Mouse (Mus musculus) left cerebral cortex, postnatal 36 days (tissue): Measurements from ENCODE around the gene C1qtnf6. TPM values are rescaled to one million over a fixed set of nuclear protein-coding genes. Genes with fewer than 3 reads are reported as not detected.

Experiments used
- DNase-seq, 2 experiments: peaks; one replicate each; pipeline ENCODE4 v3.0.0; 2021 to 2022; ENCODE audit warnings: low spot score in 2 of 2, mixed read lengths in 1 of 2
- intact Hi-C: fragments of 180-260 bp; cut with DNase I; formaldehyde crosslinking; loops from one replicate; pipeline ENCODE4 v1.15.1; 2025
- total RNA-seq, 2 experiments: library from RNA; stranded (reverse); gene quantifications; 2 replicates each; pipeline ENCODE4 v1.2.3; 2021

C1qtnf6 gene
- total RNA-seq, 2 experiments from 2014 or later = 2.0 to 2.5 TPM

DNA sequence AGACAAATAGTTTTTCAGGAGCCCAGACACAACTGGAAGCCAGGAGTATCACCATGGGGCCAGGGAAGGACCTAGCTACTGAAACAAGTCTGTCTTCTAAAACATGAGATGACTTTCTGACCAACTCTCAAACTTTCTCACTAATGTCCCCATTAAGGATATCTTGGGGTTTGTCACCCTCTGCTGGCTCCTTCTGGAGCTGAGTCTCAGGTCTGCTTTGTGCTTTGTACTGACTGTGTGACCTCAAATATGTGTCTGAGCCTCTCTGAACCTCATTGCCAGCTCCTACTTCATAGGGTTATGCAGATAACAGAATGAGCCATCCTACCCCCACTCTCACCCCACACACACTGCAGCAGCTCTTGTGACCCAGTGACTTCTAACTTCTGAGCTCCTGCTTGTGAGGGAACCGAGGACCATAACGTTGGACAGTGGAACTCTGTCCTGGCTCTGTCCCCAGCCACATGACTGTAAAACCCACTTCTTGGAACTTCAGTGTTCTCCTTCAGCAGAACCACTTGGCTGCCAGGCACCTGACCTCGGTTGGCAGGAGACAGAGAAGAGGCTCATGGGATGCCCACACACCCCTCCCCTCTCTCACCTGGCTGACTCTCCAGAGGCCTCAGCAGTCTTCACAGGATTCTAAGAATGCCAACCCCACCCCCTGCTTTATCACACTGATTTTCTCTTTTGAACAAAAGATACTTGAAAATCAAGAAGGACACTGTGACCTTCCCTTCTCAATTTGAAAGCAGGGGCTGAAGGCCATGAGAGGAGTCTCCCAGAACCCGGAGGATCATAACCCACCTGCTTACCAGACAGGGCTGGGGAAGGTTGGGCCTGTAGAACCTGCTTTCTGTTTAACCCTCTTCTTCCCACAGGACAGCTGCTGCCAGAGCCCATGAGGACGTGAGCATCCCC is 16.5 kb upstream of the C1qtnf6 start:
- DNase-seq = peak in 1 of 2 experiments; percentile 23
- intact Hi-C loops = loop anchor here (10.0 kb wide), 1 partner anchor 193 kb away; no protein-coding TSS in a partner anchor

- intact Hi-C loops = loop anchor here (10.0 kb wide), 1 partner anchor 191 kb away; no protein-coding TSS in a partner anchor
- DNase-seq = no peak
Observed at GRCm38 (mm10) chr15:78546060-78546459, 14.8 kb upstream of the C1qtnf6 start.

- intact Hi-C loops = loop anchor here (2.0 to 10.0 kb wide), 3 partner anchors 36 to 190 kb away; no protein-coding TSS in a partner anchor
Observed at GRCm38 (mm10) chr15:78544561-78545001, 13.4 kb upstream of the C1qtnf6 start, which contains the start of gene Sstr3. Sstr3 (minus strand) TSS chr15:78544685.

DNA sequence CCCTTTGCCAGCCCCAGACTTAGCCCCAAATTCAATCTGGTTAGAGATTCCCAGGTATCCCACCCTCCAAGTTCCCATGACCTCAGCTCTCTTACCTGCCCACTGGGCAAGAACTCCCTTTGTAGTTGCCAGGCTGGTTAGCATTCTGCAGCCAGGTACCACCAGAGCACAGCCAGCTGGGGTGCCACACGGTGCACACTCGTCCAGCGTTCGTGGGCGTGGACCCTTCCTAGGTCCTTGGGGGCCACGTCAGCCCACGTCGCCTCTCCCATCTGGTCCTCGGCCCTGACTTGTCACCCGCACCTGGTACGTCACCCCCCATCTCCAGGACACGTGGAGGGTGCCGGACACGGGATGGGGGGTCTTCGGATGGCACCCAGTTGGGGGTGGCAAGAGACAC is 12.8 kb upstream of the C1qtnf6 start:
- intact Hi-C loops = loop anchor here (2.0 to 10.0 kb wide), 3 partner anchors 37 to 189 kb away; no protein-coding TSS in a partner anchor
- DNase-seq = peak in 1 of 2 experiments; percentile 56

More at GRCm38 (mm10) chr15:78544561-78545001, 13.4 kb upstream of the C1qtnf6 start, which contains the start of gene Sstr3:
- DNase-seq = peak; percentile 59 to 71

GRCm38 (mm10) chr15:78542767-78543303 is 11.6 kb upstream of the C1qtnf6 start:
- intact Hi-C loops = loop anchor here (5.0 to 10.0 kb wide), 2 partner anchors 106 to 188 kb away; no protein-coding TSS in a partner anchor

GRCm38 (mm10) chr15:78542098-78542766 is 11.0 kb upstream of the C1qtnf6 start:
- intact Hi-C loops = loop anchor here (5.0 to 10.0 kb wide), 2 partner anchors 105 to 187 kb away; no protein-coding TSS in a partner anchor
- peak in 1 of 2 experiments; percentile 16 for DNase-seq

More at GRCm38 (mm10) chr15:78542767-78543303, 11.6 kb upstream of the C1qtnf6 start:
- peak; percentile 41 to 54 for DNase-seq

GRCm38 (mm10) chr15:78541606-78542005 is 10.4 kb upstream of the C1qtnf6 start:
- intact Hi-C loops = loop anchor here (5.0 to 10.0 kb wide), 2 partner anchors 104 to 187 kb away; no protein-coding TSS in a partner anchor
- DNase-seq = peak in 1 of 2 experiments; percentile 31

- peak; percentile 18 to 48 for DNase-seq
- intact Hi-C loops = loop anchor here (5.0 to 10.0 kb wide), 2 partner anchors 104 to 186 kb away; no protein-coding TSS in a partner anchor
Observed at GRCm38 (mm10) chr15:78541036-78541435, 9.8 kb upstream of the C1qtnf6 start.

DNA sequence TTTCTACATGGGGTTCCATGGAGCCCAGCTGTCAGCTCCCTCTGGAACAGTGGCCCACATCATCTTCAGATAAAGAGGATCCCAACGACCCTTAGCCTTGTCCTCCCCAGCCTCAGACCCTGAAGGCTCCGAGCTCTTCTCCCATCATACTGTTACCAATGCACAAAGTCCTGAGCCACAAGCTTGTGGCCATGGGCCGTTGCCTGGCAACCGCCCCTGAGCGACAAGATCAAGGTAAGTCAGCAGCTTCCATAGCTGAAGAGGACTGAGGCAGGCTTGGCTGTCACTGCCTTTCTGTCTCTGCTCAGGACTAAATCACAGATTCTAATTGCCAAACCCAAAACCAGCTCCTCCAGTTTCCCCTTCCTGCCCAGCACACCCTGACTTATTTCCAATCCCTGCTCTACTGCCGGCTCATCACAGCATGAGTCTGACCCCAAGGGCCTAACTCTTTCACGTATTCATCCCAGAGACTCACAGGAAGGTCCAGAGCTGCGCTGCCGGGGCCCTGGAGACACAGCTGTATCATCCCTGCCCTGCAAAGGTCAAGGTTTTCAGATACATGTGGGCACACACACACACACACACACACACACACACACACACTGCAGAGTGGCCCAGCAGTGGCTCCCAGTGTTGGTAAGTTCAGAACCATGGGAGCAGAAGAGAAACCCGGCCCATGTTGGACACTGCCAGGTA is 4.7 kb upstream of the C1qtnf6 start:
- intact Hi-C loops = loop anchor here (10.0 kb wide), 1 partner anchor 361 kb away; the partner anchor contains the start of gene Ift27

GRCm38 (mm10) chr15:78533346-78533835 is 2.2 kb upstream of the C1qtnf6 start:
- intact Hi-C loops = loop anchor here (2.0 to 10.0 kb wide), 2 partner anchors 19 to 359 kb away; partner anchors contain the start of gene Ift27
- no peak for DNase-seq

More for the DNA sequence above, 4.7 kb upstream of the C1qtnf6 start:
- DNase-seq = no peak

- no peak for DNase-seq
- intact Hi-C loops = loop anchor here (1.0 to 10.0 kb wide), 3 partner anchors 18 to 358 kb away; partner anchors contain the start of gene Ift27
Observed at GRCm38 (mm10) chr15:78532566-78533345, 1.5 kb upstream of the C1qtnf6 start.

DNA sequence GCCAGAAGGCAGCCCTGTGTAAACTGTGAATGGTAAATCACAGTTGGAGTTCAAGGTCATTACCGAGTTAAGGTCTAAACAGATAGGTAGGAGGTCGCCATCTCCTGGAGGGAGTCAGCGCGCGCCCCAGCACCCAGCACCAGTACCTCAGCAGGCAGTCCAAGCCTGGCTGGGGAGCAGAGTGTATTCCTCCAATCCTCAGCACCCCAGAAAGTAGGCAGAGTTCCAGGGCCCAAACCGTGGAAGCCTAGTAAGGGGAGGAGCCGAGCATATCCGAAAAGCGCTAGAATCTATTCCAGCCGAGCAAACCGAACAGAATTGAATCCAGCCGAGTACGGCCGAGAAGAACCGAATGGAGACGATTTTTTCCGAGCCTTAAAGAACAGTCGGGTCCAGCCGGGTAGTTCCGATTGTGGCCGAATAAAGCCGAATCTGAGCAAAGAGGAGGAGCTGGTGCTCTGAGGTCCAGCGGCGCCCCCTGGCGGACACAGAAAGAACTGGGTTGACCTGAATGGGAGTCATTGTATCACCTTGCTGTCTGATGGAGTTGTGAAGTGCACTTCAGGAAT is 769 bp upstream of the C1qtnf6 start:
- intact Hi-C loops = loop anchor here (1.0 to 10.0 kb wide), 3 partner anchors 17 to 357 kb away; partner anchors contain the start of gene Ift27
- DNase-seq = peak; percentile 99 to 100

DNA sequence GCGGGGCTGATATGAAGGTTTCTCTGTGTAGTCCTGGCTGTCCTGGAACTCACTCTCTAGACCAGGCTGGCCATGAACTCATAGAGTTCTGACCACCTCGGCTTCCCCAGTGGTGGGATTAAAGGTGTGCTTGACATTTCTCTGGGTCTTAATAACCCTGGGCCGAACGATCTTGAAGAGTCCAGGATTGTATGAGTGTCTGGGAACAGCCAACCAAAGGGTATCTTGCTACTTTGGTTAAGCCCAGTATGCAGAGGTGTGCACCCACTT is 170 bp upstream of the C1qtnf6 start:
- intact Hi-C loops = loop anchor here (10.0 kb wide), 1 partner anchor 357 kb away; the partner anchor contains the start of gene Ift27
- DNase-seq = no peak

DNA sequence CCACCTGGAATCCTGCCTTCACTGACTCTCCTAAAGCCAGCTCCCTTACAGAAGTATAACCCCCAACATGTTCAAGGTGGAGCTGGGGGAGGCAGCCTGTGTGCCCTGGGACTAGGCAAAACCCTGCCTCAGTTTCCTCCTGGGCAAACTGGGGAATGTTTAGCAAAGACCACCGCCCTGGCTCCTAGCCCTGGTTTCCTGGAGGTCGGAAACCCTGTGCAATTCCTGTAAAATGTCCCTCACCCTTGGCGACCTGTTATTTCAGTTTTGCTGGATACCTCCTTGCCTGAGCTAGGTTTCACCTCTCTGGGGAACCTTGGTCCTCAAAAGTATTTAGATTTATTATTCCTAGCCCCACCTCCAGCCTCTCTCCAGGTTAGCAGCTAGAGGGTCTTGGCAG is 1.1 kb downstream of the C1qtnf6 start:
- intact Hi-C loops = loop anchor here (10.0 kb wide), 1 partner anchor 355 kb away; the partner anchor contains the start of gene Ift27
- DNase-seq = no peak

- intact Hi-C loops = no loop called here
- DNase-seq = peak; percentile 65 to 69
Observed at GRCm38 (mm10) chr15:78529428-78529990, 1.7 kb downstream of the C1qtnf6 start.

GRCm38 (mm10) chr15:78528726-78529411 is 2.3 kb downstream of the C1qtnf6 start:
- no peak for DNase-seq
- intact Hi-C loops = no loop called here
